Mouse (Mus musculus) frontal cortex, postnatal 10 days (tissue): ENCODE measurements at regions not wholly inside any gene's neighbourhood (a gene's known extent, or its start where the extent isn't known, plus 50 kb on each side); places are given as distances from the start of the nearest gene placed in this dataset.
A peak's percentile ranks its signal among the peaks of the same experiment; 100 is the strongest.

ENCODE experiments used
- DNase-seq, 2 experiments: peaks; one replicate each; pipeline ENCODE4 v3.0.0; 2022; ENCODE audit warnings: low spot score in 2 of 2, mixed read lengths in 1 of 2

DNA sequence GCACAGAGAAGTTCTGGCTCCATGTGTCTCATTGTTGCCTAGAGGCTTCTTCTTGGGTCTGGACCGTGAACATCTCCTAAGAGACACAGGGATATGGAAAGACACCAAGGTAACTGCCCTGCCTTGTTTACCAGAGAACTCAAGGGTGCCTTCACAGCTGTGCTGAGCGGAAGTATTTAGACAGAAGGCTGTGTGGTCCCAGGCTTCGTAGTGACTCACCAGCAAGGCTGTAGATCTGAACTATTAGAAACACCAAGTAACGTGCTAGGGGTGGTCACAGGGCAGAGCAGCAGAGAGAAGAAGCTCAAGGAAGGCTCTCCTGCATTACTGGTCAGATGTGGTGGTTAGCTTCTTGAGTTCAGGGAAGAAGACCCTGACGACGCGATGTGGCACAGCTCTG is 51.6 kb upstream of the Lpp start:
- no peak for DNase-seq

DNA sequence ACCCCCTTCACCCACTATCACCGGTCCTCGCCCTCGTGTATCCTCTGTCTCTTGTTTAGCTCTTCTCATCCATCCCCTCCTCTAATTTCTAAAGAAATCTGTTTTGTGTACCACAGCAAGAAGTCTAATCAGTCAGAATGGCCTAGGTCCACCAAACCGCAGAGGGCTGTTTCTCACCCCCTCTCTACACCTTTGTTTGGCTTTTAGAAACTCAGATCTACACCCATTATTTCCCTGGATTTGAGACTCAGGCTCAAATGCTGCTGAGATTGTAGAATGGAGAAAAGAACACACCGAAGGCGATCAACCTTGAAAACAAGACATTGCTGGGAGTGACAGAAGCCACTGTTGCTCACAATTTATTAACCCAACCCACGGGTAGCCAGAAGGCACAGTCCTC is 52.7 kb upstream of the Lpp start:
- no peak for DNase-seq

DNA sequence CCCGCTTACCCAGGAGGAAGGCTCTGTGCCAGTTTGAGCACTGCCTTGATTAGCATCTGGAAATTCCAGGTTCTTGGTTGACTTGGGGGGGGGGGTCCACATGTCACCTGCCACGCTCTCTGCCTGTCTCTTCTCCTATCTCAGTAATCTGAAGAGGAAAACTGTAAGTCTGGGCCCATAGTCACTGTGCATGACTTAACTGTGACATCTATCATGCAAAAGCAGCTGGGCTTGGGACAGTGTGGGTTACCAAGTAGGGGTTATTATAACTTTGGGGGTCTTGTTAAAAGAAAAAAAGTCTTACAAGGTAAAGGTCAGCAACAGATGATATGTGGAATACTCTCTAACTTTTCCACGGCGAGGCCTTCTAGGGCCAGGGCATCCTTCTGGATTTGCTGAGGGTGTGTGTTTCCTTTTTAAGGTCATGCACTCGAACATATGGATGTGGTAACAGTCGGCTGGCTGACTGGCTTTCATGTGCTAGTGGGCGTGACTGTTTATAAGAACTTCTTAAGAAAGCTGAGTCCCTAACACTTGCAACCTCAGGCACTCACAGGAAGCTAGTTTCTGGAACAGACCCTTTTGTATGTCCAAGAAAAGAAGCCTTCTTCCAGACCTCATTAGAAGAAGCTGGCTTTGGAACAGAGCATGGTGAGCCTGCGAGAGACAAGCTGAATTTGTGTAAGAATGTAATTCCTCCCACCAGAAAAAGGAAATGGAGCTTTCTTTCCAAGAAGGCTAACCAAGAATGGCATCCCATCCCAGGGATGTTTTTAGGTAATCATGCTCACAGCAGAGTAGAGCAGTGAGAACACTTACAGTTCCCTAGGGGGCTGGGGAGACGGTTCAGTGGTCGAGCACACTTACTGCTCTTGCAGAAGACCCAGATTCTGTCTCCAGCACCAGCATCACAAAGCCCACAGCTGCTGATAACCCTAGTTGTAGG is 53.7 kb upstream of the Lpp start:
- DNase-seq, result peak in 1 of 2 experiments; percentile 7

DNA sequence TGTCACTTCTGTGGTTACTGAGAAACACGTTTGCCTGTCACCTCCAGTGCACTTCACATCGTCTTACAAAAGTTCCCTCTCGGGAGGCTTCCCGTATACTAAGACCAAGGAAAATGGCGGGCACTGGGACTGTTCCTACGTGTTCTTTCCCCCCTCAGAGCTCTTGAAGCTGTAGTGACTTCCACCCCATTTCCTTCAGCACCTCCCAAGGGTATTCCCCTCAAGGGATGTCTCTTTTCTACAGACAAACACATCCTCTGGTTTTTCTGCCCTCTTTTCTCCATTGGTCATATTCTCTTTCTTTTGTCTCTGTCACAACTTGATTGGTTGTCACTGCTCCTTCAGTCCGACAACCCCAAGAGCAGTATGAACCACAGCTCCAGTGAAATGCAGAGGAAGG is 54.9 kb upstream of the Lpp start:
- no peak for DNase-seq

DNA sequence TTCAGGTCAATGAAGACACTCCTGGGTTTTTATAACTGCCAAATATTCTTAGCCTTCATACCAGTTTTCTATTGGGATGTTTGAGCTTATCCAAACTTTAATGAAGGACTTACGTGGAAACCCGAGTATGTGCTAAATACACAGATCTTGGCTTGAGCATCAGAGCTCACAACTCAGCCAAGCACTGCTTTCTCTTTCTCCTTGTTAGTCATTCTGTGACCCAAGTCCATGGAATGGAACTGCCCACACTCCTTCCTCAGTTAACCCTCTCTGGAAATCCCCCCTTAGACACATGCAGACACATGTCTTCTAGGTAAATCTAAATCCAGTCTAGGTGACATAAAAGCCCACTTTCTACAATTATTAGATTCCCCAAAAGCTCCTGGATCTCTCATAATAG is 58.9 kb upstream of the Lpp start:
- DNase-seq, result no peak

DNA sequence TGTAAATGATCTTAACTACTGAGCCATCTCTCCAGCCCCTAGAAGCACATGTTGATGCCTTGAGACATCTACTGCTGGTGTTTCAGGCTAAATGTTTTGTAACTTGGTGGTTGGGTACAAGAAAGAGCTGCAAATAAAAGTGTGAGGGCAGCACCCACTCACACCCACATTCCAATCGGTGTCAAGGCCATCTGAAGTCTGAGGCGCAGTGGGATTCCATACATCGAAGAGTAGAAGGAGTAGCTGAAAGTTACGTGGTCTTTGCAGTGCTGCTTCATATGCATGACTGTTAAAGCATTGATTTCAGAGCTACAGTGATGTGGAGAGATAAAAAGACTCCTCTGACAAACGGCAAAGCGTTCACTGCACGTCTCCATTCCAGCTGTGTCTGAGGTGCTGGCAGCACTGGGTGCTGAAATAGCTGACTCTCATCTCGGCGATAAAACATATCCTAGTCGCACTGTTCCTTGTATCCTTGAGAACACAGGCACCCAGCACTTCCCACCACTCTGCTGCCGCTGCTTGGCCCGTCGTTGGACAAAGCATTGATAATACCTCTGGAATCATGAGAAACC is 61.8 kb upstream of the Lpp start:
- DNase-seq, result no peak

DNA sequence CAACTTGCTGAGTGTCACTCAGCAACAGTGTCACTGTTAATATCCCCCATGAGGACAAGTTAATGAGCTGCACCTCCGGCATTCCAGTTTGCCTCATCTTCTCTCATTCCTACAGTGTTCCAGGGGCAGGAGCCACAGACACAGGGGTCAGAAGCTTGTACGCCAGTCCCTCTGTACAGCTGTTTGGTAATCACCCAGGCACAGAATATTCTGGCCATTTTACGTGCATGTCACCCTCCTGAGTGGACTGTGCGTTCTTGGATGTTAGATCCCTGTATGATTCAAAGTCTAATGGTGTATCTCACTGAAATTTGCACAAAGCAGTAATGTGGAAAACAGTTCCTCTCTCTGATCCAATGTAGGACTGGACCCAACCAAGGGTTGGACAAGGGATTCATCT is 66.7 kb upstream of the Lpp start:
- no peak for DNase-seq

DNA sequence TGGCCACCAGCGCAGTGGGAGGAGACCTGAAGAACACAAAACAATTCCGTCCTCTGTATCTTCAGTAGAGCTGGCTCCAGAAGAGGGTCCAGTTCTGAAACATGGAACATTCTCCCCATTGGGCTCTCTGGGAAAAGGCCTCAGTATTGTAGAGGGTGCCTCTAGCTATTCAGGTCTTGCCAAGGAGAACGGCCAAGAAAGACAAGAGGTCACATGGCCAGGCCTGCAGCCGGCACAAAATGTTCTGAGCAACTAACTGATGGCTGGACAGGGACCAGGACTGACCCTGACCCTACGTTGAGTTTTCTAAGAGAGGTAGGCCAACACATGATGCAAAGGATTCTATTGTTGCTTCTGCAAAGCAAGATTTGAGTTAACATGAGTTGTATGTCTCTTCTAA is 67.3 kb upstream of the Lpp start:
- peak in 1 of 2 experiments; percentile 51 for DNase-seq

DNA sequence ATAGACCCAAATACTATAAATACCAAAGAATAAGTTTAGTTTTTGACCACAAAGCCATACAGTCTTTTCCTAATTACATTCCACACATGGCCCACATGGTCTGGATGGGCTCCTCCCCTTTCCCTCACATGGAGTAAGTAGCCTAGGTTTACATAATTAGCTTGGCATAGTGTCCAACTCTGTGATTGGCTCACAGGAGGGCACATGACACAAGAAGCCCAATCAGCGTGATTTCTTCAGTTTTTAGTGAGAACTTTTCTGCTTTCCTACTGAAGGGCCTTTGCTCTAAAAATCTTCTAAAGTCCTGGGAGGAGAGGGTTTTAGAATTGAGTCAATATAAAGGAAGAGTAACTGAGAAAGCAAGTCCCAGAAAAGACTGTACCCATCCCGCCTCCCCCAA is 68.4 kb upstream of the Lpp start:
- DNase-seq, result no peak

DNA sequence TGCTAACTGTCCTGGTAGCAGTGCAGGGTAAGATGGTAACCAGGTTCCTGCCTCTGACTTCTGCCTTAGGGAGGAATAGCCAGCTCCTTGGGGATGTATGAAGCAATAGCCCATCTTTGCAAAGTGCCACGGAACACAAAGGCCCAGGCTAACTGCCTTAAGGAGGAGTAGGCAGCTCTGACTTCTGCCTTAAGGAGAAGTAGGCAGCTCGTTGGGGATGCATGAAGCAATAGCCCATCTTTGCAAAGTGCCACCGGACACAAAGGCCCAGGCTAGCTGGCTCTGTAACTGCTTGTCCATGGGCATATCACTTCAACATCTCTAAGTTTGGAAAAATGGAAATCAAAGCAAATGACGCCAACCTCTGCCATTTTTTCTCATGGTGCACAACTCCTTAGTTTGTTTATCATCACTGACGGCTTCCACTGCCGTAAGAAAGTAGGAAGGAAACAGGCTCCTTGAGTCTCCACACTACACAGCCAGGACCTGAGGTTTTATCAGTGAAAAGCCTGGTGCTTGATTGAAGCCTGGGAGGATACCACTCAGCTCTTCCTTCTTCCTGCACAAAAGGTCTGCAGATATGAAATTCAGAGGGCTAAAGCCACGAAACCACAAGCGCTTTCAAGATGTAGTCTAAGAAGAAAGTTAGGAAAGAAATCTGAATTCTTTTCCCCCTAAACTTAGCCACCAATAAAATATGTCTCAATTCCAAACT is 74.4 kb upstream of the Lpp start:
- no peak for DNase-seq

DNA sequence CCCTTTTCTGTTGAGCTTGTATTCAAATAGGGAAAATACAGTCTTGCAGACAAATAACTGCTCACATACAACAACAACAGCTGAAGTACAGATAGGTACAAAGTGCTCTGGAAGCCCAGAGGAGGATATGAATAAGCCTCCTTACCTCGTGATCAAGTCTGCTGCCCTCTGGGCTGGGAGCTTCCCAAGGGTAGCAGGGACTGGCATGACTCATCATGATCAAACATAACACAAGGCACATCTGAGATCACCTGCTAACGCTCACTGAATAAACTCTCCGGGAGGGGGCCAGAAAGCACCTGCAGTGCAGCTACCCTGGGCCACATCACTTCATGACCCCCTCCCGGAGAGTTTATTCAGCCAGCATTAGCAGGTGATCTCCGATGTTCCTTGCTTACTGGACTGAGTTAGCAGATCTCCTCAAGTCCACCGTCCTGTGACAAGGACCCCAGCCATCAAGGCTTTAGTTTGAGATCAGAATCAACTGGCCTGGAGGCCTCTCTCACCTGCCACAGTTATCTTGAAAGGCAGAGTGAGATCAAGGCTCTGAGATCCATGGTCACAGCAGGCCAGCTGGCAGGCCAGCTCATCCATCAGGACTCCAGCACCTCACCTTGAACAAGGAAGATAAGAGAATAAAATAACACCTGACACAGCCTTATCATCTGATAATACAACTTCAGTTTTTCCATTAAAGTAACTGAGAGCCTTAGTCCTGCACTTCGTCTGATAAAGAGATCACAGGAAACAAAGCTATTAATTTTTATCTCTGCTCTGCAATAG is 79.6 kb upstream of the Lpp start:
- DNase-seq, result no peak

DNA sequence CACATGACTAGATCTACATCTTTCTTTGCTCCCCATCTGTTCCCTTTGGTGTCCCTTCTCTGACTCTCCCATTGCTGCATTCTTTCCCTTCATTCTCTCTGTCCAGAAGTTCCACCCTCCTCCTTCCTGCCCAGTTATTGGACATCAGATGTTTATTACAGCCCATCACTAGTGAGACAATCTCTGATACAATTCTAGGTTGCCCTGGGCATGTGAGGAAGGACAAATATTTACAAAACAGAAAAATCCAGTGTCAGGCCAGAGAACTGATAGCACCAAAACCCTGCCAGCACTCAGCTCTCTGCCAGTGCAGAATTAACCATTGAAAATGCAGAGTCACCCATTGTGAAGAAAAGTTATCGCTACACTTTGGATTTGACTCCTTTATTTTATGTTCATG is 87.9 kb upstream of the Lpp start:
- DNase-seq, result no peak

DNA sequence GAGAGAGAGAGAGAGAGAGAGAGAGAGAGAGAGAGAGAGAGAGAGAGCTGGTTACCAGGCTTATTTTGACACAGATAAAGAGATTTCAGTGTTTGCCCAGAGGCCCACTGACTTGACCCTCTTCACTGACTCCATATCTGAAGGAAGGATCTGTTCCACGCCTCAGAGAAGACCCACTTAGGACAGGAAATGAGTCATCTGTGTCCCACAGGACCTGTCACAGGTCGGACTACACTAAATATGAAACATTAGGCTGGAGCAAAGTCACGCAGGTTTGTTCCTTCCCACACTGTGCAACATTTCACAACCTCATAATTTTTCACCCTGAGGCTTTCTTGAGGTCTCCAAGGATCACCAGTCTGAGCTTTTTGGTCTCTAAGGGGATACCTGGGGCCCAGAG is 96.5 kb upstream of the Lpp start:
- no peak for DNase-seq

DNA sequence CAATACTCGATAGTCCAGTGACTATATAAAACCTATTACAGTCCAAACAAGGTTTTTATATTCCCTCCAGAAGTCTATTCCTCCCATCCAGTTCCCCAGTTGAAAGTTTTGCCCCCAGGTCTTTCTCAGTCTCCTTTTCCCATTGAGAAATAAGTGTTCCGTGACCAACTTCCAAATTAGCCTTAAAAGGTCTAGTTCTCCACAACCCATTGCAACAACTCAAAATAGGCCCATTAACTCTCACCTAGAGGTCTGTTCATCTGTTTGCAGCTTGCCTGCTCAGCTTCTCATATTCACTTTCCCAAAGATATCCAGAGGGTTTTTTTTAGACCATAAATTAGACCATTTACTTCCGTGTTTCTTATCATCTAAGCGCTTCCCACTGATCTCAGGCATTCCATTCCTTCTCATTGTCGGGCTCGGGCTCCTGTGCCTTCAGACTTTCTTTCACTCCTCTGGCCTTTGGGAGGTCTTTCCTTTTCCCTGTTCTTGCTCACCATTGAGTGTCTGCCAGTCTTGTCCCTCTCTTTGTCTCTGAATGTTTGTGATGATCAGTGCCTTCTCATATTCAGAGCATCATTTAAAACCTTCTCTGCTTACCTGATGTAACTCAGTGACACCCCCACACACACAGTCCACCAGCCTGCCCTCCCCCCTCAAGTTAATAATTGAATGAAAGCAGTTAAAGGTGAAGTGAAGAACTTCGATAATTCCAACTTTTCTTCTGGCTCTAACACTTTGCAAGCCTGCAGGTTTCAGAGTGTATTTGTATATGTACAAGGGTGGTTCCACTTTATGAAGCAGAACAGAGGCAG is 97.5 kb upstream of the Lpp start:
- DNase-seq, result no peak

DNA sequence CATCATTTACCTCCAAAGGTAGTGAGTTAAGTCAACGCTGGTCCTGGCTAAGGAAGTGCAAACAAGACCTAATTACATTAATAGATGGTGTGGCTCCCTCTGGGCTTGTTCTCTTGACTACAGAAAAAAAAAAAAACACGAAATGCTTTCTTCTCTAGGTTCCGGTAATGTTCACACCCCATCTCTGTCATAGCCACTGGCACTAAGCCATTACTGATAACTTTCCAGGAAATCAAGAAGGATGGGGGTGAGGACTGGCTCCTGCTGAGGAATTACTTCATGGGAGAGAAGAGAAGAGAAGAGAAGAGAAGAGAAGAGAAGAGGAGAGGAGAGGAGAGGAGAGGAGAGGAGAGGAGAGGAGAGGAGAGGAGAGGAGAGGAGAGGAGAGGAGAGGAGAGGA is 109.1 kb upstream of the Lpp start:
- DNase-seq, result no peak

DNA sequence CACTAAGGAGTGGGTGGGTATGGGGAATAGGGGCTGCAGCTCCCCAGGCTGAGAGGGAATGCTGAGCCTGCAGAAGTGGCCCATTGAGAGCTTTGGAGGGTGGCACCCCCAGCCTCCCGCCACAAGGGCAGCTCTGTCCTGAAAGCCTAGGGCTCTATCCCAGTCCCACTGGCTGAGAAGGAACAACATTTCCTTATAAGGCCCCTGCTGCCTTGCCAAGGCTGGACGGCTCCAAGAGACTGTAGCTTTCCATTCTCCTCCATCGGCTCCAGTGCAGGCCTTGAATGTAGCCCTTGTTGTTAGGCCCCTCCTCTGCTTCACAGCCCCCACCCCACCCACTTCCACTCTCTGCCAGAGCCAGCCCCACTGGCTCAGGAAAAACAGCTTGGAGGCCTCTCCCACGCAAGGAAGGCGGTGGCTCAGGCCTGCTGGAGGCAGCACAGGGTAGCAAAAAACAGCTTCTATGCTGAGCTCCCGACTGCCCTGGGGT is 111.1 kb upstream of the Lpp start:
- peak; percentile 80 to 91 for DNase-seq

DNA sequence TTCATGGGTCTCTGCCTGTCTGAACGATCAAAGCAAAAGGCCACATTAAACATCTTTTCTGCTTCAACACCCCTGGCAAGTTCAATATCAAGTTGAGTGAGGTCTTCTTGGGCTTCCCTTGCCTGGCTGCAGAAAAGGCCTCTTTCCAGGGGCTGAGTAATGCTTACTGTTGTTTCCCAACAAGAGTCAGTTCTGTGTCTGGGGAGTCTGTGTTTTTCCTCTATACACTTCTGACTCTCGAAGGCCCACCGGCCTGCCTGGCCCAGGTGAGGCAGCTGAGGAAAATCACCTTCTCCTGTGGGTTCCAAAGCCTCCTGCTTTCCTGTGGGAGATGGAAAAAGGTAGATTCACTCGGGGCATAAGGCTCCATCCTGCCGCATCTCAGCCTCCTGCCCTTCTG is 111.7 kb upstream of the Lpp start:
- DNase-seq, result no peak

DNA sequence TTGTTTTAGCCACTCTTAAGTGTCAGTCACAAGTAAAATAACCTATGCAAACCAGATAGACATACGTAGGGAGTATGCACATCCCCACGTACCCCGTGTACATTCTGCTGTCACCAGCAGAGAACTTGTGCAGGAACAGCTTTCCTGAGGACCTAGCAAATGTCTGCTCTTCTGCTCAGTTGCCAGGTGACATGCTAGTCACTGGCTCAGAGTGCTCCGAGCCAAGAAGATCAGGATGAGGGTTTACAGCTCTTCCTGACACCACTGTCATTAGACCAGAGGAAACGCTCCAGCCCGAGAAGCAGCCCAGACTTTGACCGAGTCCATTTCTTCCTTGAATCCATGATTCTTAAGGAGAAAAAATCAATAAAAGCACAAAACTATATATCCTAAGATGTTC is 115.5 kb upstream of the Lpp start:
- DNase-seq, result no peak

DNA sequence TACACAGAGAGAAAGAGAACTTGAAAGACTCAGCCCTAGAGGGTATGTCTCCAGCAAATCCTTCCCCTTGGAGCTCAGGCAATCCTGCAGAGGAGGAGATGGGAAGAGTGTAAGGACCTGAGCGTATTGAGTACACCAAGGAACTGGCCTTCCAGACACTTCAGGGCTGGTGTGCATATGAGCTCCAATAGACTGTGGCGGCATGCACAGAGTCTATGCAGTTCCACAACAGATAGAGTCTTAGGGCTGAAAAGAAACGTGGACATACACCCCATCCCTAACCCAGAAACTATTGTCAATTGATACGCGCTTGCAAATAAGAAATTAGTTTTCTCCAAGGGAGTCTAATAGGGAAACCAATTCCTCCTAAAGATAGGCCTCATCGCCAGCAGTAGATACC is 130.6 kb upstream of the Lpp start:
- DNase-seq, result no peak

DNA sequence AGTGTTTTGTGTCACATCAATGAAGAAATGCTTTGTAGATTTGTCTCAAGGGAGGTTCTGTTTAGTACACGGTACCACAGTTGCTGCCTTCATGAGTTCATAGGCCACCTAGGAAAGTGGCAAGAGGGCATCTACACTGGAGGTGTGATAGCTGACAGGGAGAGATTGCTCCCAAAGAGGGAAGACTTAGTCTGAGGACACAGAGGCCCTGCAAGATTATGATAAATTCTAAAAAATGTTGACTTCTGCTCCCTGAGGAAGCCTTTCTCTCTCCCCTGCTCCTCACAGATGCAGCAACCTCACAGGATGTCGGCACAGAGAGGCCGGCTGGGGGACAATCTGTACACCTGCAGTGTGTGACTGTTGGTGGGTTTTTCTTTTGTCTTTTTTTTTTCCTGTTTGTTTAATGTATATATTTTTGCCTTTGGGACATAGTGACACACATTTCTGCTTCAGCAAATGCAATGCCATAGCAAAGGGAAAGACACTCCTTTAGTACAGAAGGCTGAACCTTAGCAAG is 133.5 kb upstream of the Lpp start:
- no peak for DNase-seq

DNA sequence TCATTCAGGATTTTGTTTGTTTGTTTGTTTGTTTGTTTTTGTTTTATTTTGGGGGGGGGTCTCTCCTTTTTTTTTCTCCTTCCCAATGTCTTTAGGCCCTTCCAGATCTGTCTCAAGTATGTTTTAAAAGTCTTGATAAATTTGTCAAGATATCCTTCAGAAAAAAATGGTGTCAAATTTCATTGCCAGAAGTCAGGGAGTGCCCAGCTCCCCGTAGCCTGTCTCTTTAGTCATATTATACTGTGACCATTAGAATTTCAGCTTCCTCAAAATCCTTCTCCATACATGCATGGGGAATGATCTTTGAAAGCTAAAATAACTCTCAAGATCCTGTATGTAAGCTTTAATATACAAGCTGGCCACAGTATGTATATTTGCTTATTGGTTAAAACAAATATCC is 134.3 kb upstream of the Lpp start:
- no peak for DNase-seq
